Mouse (Mus musculus) neural tube, embryonic 10.5 days (tissue): ENCODE measurements around the gene Mitf.

ENCODE experiments used
- DNase-seq: peaks from one replicate; pipeline ENCODE4 v3.0.0-alpha.2; 2017; ENCODE audit warnings: low spot score; ENCODE audit errors: extremely low spot score

The Mitf gene

DNA sequence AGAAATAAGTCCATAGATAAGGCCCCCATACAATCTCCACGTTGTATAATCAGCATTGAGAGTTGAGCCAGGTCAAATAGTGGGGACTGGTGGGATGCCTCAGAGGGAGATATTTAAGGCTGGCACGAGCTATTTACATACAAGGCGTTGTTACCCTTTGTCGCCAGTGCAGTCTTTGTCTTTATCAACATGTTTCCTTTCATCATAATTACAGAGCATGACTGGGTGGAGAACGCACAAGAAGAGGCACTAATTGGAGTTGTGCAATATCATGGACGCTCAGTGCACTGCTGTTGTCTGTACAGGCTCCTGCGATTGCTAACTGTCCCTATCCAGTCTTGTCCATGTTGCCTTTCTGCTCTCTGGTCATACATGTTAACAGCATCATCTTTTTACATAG, 15.0 kb downstream of the Mitf start:
- DNase-seq: no peak

GRCm38 (mm10) chr6:97826642-97827275, 19.9 kb downstream of the Mitf start:
- DNase-seq: no peak

DNA sequence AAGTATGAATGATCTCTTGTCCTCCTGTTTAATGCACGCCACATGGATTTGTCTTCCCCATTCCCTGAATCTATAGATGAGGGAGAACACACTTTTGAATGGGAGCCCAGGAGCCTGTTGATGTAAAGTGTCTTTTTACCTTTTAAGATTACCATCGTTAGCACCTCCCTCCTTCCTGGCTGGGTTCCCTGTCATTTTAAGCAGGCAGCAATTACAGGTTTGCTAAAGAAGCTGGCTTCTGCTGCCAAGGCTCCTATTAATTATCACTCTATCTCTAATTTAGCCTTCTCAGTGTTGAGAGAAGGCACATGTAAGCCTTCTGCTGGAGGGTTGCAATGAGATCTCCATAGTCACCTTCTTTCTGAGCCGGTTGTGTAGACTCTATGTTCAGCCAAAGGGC, 21.2 kb downstream of the Mitf start:
- no peak for DNase-seq

DNA sequence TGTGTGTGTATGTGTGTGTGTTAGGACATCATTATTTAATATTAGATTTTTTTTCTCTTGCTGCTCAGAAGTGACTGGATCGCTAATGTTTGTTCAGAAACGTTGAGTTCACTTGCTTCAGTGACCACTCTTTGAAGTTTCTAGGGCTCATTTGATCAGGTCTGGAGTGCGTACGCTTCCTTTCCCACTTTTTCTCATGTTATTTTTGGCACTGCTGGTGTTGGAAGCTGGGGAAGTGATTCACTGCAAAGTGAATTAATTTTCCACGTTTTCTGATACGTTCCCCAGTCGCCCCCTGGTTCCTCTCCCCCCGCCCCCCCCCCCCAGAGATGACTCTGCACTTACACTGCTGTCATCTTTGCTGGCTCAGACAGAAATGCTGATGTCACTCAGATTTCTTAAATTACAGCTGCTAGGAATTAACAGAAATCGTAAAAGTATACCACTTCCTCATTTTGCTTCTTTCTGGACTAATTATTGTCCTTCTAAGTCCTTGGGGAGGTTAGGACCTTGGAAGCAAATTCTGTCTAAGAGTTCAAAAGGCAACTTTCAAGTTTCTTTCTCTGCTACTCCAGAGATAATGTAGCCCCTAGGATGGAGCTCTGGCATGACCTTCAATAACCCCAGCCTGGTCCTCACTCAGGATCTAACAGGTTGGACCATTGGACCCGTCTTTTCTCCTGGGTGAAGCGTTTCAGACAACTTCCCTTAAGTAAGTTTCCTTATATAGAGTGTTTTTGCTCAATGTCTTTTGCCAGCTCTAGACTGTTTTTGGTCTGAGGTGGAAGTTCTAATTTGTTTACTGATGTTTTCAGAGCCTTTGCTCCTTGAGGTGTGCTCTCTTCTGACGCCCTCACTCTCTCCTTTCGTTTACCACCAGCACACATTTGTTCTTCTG, 22.2 kb downstream of the Mitf start:
- DNase-seq: no peak

DNA sequence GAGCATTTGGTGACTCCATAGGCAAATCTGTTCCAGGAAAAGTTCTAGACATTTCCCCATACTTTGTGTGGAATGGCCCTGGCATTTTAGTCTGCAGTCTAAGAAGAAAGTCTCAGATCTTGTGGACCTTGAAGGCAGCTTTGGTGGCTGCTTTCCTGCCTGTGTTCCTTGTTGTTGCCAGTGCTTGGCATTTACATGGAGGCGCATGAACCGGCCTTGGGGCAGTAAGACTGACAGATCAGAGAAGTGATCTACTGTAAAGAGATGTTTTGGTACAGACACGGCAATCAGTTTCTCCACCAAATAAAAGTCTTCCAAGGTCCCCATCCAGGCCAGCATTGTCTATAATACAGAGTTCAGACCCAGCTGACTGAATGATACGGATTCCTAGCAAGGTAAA, 25.6 kb downstream of the Mitf start:
- DNase-seq: no peak

- DNase-seq: no peak
Observed at GRCm38 (mm10) chr6:97836176-97836575, 29.3 kb downstream of the Mitf start.

GRCm38 (mm10) chr6:97837711-97838110, 30.9 kb downstream of the Mitf start:
- DNase-seq: no peak

GRCm38 (mm10) chr6:97839568-97839967, 32.7 kb downstream of the Mitf start:
- DNase-seq: no peak

DNA sequence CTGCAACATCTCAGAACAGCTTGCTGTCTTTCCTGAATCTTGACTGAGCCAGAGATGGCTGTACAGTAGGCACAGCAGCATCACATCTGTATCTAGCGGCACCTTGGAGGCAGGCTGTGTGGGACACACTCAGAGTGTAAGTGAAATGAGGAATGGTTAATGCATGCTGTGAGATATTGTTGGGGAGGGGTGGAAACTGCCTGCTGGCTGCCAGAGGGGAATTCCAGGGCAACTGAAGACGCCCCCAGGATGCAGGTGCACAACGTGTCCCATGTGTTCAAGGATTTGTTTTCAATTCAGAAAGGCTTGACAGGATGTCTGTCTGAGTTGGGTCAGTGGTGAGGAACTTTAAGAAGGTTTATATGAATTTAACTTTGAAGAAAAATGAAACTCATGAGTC, 37.3 kb downstream of the Mitf start:
- no peak for DNase-seq

DNA sequence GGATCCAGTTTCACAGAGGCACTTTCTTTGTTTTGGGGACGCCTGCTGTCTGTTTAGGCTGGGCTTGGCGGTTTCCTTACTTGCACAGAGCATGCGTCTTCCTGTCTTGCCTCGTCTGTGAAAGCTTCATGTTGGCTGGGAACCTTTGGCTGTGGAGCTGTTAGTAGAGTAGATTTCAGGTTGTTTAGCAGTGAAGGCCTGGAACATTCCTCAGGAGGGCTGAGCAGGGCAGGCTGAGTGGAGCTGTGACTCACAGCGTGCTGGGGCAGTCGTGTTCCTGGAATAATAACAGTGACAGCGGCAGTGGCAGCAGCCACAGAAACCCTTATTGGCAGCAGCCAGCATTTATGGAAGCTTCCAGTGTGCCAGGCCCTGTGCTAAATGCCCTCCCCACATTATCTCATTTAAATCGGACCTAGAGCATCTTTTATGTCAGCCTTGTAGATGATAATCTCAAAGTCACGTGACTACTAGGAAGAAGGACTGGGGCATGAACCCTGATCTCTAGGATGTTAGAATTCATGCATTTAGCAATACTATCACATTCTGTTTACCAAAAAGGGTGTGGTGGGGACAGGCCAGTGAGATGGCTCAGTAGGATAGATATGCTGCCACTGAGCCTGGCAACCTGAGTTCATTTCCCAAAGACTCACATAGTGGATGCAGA, 41.5 kb downstream of the Mitf start:
- no peak for DNase-seq

GRCm38 (mm10) chr6:97854236-97854635, 47.4 kb downstream of the Mitf start:
- DNase-seq: no peak

- DNase-seq: no peak
Observed at GRCm38 (mm10) chr6:97855420-97856170, 48.7 kb downstream of the Mitf start.

DNA sequence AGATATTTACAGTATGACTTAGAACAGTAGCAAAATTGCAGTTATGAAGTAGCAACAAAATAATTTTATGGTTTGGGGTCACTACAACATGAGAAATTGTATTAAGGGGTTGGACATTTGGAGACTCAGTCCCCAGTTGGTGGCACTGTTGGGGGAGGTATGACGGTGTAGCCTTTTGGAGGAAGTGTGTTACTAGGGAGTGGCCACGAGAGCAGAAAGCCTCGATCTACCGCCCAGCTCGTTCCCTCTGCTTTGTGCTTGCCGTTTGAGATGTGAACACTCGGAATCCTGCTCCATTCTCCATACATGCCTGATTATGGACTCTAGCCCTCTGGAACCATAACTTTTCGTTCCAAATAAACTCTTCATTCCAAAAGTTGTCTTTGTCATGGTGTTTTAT, 49.6 kb downstream of the Mitf start:
- no peak for DNase-seq

DNA sequence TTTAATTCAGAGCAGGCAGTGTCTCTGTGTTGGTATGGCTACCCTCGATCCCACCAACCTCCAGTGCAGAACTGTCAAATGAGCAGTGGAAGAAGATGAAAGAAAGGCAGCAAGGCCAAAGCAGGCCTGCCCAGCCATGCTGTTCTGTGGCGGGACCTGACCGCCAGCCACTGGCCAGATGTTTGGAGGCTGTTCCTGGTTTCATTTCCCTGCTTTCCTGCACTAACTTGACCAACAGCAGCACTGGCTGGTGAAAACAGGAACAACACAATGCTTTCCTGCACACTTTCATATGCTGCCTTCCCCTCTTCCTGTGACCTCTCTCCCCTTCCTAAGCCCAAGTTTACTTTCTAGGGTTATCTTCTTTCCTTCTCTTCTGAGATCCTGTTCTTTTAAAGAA, 50.8 kb downstream of the Mitf start:
- DNase-seq: no peak

- no peak for DNase-seq
Observed at GRCm38 (mm10) chr6:97866575-97866974, 59.7 kb downstream of the Mitf start.

DNA sequence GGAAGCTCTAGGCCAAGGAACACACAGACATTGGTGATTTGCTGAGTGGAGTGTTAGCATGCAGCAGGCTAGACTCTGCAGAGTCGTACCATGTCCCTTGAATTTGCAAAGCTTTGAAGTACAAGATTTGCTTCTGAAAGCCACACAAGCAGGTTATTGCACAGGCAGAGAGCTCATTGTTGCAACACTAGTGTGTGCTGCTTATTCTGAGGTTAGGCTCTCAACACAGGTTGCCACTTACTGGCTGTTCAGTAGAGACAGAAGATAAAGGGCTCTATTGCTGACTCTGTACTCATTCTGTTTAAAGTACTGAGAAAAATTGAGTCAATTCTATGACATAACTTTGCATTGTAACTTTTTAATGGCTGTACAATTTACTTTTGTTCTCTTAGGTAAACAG, 61.2 kb downstream of the Mitf start:
- no peak for DNase-seq

GRCm38 (mm10) chr6:97869953-97870352, 63.1 kb downstream of the Mitf start:
- DNase-seq: no peak

DNA sequence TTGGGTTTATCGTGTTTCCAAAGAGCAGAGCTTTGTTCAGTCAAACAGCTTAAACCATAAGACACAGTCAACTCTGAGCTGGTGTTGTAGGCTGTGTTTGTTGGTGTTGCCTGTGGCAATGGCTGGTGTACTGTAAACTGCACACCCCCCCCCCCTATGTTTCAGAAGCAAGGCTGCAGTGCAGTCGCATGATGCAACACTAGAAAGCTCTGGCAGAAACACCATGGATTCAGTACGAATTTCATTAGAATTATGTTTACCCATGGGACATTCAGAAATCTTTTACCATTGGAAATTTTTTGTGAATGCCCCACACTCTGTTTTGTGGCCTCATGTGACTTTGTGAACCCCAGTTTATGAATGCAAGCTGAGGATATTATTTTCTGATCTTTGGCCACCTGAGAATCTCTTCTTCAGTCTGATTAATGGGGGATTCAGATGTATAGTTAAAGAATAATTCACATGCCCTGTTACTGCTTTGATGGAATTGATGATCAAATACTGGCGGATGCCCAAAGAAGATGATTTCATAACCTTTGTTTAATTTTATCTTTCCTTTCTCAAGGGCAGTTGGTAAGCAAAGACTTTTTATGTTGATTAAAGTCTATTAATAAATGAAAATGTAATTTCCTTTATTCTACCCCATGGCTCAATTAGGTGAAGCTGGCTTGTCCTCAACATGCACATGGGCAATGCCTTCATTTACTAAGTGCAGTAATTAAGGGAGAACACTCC, 64.6 kb downstream of the Mitf start:
- DNase-seq: no peak

GRCm38 (mm10) chr6:97873102-97873501, 66.2 kb downstream of the Mitf start:
- no peak for DNase-seq

GRCm38 (mm10) chr6:97876990-97877389, 70.1 kb downstream of the Mitf start:
- DNase-seq: no peak

DNA sequence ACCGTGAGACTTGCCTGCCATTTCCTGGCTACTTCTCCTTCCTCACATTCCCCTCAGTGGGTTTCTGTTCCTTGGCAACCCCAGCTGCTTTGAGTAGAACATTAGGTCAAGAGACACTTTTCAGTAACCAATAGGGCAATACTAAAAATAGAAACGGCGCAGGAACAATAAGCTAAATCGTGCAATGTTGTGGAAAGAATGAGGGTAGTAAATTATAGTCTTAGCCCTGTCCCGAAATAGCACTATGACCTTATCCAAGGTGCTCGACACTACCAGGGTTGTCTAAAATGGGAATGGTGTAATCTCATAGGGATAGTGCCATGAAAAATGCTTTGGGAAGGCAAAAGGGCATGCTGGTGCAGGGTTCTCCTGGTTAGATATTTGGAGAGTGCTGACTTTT, 70.6 kb downstream of the Mitf start:
- no peak for DNase-seq
